Mouse (Mus musculus) midbrain, embryonic 15.5 days (tissue): Measurements from ENCODE around the gene Pkig. TPM values are rescaled to one million over a fixed set of nuclear protein-coding genes. Genes with fewer than 3 reads are reported as not detected.

Experiments
- ATAC-seq: fragments of 200-750 bp; cut with Nextera tagmentation; replicated peaks from 2 replicates; pipeline ENCODE4 v1.8.0; 2017; ENCODE audit warnings: moderate TSS enrichment
- H3K27ac ChIP-seq: fragments of 300-500 bp; sonication (generic); 2 replicates; pipeline ENCODE4 v1.5.1; 2015; ENCODE audit warnings: mild to moderate bottlenecking, inconsistent platforms
- H3K27me3 ChIP-seq: fragments of 300-500 bp; sonication (generic); replicated peaks from 2 replicates; pipeline ENCODE4 v1.6.1; 2015; ENCODE audit warnings: inconsistent platforms
- H3K36me3 ChIP-seq: fragments of 300-500 bp; sonication (generic); replicated peaks from 2 replicates; pipeline ENCODE4 v1.6.1; 2015; ENCODE audit warnings: inconsistent platforms
- H3K4me1 ChIP-seq: fragments of 300-500 bp; sonication (generic); 2 replicates; pipeline ENCODE4 v1.6.1; 2015; ENCODE audit warnings: inconsistent platforms
- H3K4me2 ChIP-seq: fragments of 300-500 bp; sonication (generic); 2 replicates; pipeline ENCODE4 v1.6.1; 2015; ENCODE audit warnings: inconsistent platforms, mild to moderate bottlenecking, moderate library complexity
- H3K4me3 ChIP-seq: fragments of 300-500 bp; sonication (generic); 2 replicates; pipeline ENCODE4 v1.5.1; 2015; ENCODE audit warnings: mild to moderate bottlenecking, inconsistent platforms
- H3K9ac ChIP-seq: fragments of 300-500 bp; sonication (generic); 2 replicates; pipeline ENCODE4 v1.6.1; 2015; ENCODE audit warnings: mild to moderate bottlenecking, inconsistent platforms
- H3K9me3 ChIP-seq: fragments of 300-500 bp; sonication (generic); 2 replicates; pipeline ENCODE4 v1.6.1; 2016; ENCODE audit warnings: inconsistent platforms
- WGBS: fragments of 180-500 bp; shearing (Covaris S2); methylation state at CpG from one replicate; pipeline ENCODE4 v1.1.7; 2015; ENCODE audit warnings: mixed read lengths; 5-methylcytosine and 5-hydroxymethylcytosine counted together
- polyA plus RNA-seq: library from polyadenylated mRNA; unstranded; fragments of >200 nt; fragmentation: Nextera tagmentation; extraction: Ambion mirVana; gene quantifications from 2 replicates; pipeline ENCODE4 v1.2.1, GENCODE M21; 2015

Gene Pkig
- polyA plus RNA-seq, result 125 TPM in 2 replicates

GRCm38 (mm10) chr2:163657975-163658886, at the start of gene Pkig:
Gene Pkig, plus strand, starts transcription at chr2:163658386.
- peak within 1 kb of the TSS; percentile 87 for H3K27ac ChIP-seq
- H3K4me2 ChIP-seq, result peak within 1 kb of the TSS; percentile 70
- H3K4me3 ChIP-seq, result peak within 1 kb of the TSS; percentile 96
- H3K9me3 ChIP-seq, result no peaks in the 10 kb centered on the region
- H3K36me3 ChIP-seq, result no peaks in the 10 kb centered on the region
- H3K9ac ChIP-seq, result peak within 1 kb of the TSS; percentile 78
- H3K4me1 ChIP-seq, result peaks cover 23% of the 10 kb centered on the region
- under 1% methylated on average over 71 of the region's 71 CpGs for WGBS
- ATAC-seq, result peak; percentile 94
- H3K27me3 ChIP-seq, result no peaks in the 10 kb centered on the region

GRCm38 (mm10) chr2:163609281-163609975, 48.8 kb upstream of the Pkig start:
- H3K27ac ChIP-seq, result no peak overlapping the region
- H3K36me3 ChIP-seq, result peaks cover 15% of the 10 kb centered on the region
- no peak overlapping the region for H3K4me3 ChIP-seq
- 87% methylated on average over 12 of the region's 12 CpGs for WGBS
- ATAC-seq, result no peak
- no peak overlapping the region for H3K4me2 ChIP-seq
- H3K9ac ChIP-seq, result no peak overlapping the region
- no peaks in the 10 kb centered on the region for H3K27me3 ChIP-seq
- no peaks in the 10 kb centered on the region for H3K4me1 ChIP-seq
- no peaks in the 10 kb centered on the region for H3K9me3 ChIP-seq

GRCm38 (mm10) chr2:163611176-163611575, 47.0 kb upstream of the Pkig start:
- Histone ChIP-seq H3K27me3 (no peaks in the 10 kb centered on the region), H3K4me2 (no peak overlapping the region), H3K27ac (no peak overlapping the region), H3K4me1 (no peaks in the 10 kb centered on the region), H3K36me3 (peaks cover 20% of the 10 kb centered on the region), H3K9me3 (no peaks in the 10 kb centered on the region), H3K9ac (no peak overlapping the region), H3K4me3 (no peak overlapping the region)
- ATAC-seq, result no peak
- WGBS, result 75% methylated on average over 9 of the region's 9 CpGs

- Histone ChIP-seq H3K4me3 (no peak overlapping the region), H3K36me3 (peaks cover 20% of the 10 kb centered on the region), H3K27ac (no peak overlapping the region), H3K9me3 (no peaks in the 10 kb centered on the region), H3K4me1 (no peaks in the 10 kb centered on the region), H3K4me2 (no peak overlapping the region), H3K27me3 (no peaks in the 10 kb centered on the region), H3K9ac (no peak overlapping the region)
- 92% methylated on average over 5 of the region's 5 CpGs for WGBS
- ATAC-seq, result no peak
These were observed 45.0 kb upstream of the Pkig start for GRCm38 (mm10) chr2:163613206-163613605.

GRCm38 (mm10) chr2:163613990-163614389, 44.2 kb upstream of the Pkig start:
- H3K9me3 ChIP-seq, result no peaks in the 10 kb centered on the region
- H3K27ac ChIP-seq, result no peak overlapping the region
- no peak overlapping the region for H3K9ac ChIP-seq
- H3K4me1 ChIP-seq, result no peaks in the 10 kb centered on the region
- 94% methylated on average over 4 of the region's 4 CpGs for WGBS
- ATAC-seq, result no peak
- H3K4me2 ChIP-seq, result no peak overlapping the region
- peaks cover 22% of the 10 kb centered on the region for H3K36me3 ChIP-seq
- H3K27me3 ChIP-seq, result no peaks in the 10 kb centered on the region
- no peak overlapping the region for H3K4me3 ChIP-seq

GRCm38 (mm10) chr2:163615401-163615800, 42.8 kb upstream of the Pkig start:
- Histone ChIP-seq H3K9me3 (no peaks in the 10 kb centered on the region), H3K27me3 (no peaks in the 10 kb centered on the region), H3K27ac (no peak overlapping the region), H3K4me3 (no peak overlapping the region), H3K4me1 (no peaks in the 10 kb centered on the region), H3K36me3 (peaks cover 33% of the 10 kb centered on the region), H3K4me2 (no peak overlapping the region), H3K9ac (no peak overlapping the region)
- ATAC-seq, result no peak
- 87% methylated on average over 9 of the region's 9 CpGs for WGBS

- Histone ChIP-seq H3K4me3 (no peak overlapping the region), H3K4me1 (no peaks in the 10 kb centered on the region), H3K36me3 (peaks cover 38% of the 10 kb centered on the region), H3K4me2 (no peak overlapping the region), H3K27me3 (no peaks in the 10 kb centered on the region), H3K9ac (no peak overlapping the region), H3K9me3 (no peaks in the 10 kb centered on the region), H3K27ac (no peak overlapping the region)
- ATAC-seq, result no peak
- WGBS, result 92% methylated on average over 4 of the region's 4 CpGs
These were observed 42.1 kb upstream of the Pkig start for GRCm38 (mm10) chr2:163615906-163616651.

GRCm38 (mm10) chr2:163616652-163617227, 41.4 kb upstream of the Pkig start:
- Histone ChIP-seq H3K9ac (no peak overlapping the region), H3K4me2 (no peak overlapping the region), H3K36me3 (peaks cover 41% of the 10 kb centered on the region), H3K9me3 (no peaks in the 10 kb centered on the region), H3K27ac (no peak overlapping the region), H3K27me3 (no peaks in the 10 kb centered on the region), H3K4me3 (no peak overlapping the region), H3K4me1 (no peaks in the 10 kb centered on the region)
- WGBS, result 78% methylated on average over 3 of the region's 3 CpGs
- ATAC-seq, result no peak

GRCm38 (mm10) chr2:163617232-163617863, 40.8 kb upstream of the Pkig start:
- H3K27me3 ChIP-seq, result no peaks in the 10 kb centered on the region
- no peak overlapping the region for H3K4me2 ChIP-seq
- H3K4me1 ChIP-seq, result no peaks in the 10 kb centered on the region
- no peaks in the 10 kb centered on the region for H3K9me3 ChIP-seq
- H3K4me3 ChIP-seq, result no peak overlapping the region
- peaks cover 42% of the 10 kb centered on the region for H3K36me3 ChIP-seq
- H3K27ac ChIP-seq, result no peak overlapping the region
- WGBS, result 90% methylated on average over 3 of the region's 3 CpGs
- H3K9ac ChIP-seq, result no peak overlapping the region
- ATAC-seq, result no peak

GRCm38 (mm10) chr2:163617874-163618273, 40.3 kb upstream of the Pkig start:
- H3K4me2 ChIP-seq, result no peak overlapping the region
- no peak overlapping the region for H3K4me3 ChIP-seq
- ATAC-seq, result no peak
- WGBS, result 94% methylated on average over 4 of the region's 4 CpGs
- no peak overlapping the region for H3K27ac ChIP-seq
- peaks cover 42% of the 10 kb centered on the region for H3K36me3 ChIP-seq
- H3K9me3 ChIP-seq, result no peaks in the 10 kb centered on the region
- no peak overlapping the region for H3K9ac ChIP-seq
- no peaks in the 10 kb centered on the region for H3K27me3 ChIP-seq
- no peaks in the 10 kb centered on the region for H3K4me1 ChIP-seq

- Histone ChIP-seq H3K27me3 (no peaks in the 10 kb centered on the region), H3K4me3 (no peak overlapping the region), H3K4me1 (no peaks in the 10 kb centered on the region), H3K9me3 (no peaks in the 10 kb centered on the region), H3K9ac (no peak overlapping the region), H3K27ac (no peak overlapping the region), H3K36me3 (peaks cover 38% of the 10 kb centered on the region; the same call in 1 of the 2 replicates), H3K4me2 (no peak overlapping the region)
- WGBS, result 86% methylated on average over 8 of the region's 8 CpGs
- no peak for ATAC-seq
These were observed 37.7 kb upstream of the Pkig start for GRCm38 (mm10) chr2:163620451-163620850.
